Mouse (Mus musculus) kidney, postnatal 25 days (tissue): ENCODE data around the gene Wdfy3.
A peak's percentile ranks its signal among the peaks of the same experiment; 100 is the strongest.
"Not testable (repeated sequence)": the region's sequence is repeated elsewhere in the genome, so short reads cannot be mapped to it uniquely, and the experiment has no call there.

Experiments used
- DNase-seq, 2 experiments: peaks; one replicate each; pipeline ENCODE4 v3.0.0; 2021; ENCODE audit warnings: mixed read lengths in 2 of 2

Gene Wdfy3

DNA sequence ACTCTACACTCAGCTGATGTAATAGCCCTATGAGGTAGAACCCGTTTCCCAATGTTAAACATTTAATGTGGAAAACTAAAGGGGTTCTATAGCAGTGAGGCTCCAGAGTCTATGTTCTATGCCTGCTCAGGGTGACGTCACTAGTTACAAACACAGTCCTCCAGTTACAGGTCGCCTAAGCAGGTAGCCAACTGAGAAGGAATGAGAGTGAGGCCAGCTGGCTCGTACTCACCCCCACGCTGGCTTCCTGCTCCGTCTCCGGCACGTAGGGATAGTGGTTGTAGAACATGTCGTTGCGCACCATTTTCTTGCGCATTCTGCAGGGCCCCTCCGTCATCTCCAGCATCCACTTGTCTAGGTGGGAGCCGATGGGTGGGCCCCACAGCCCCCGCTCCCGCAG lies 187.5 kb downstream of the Wdfy3 start:
- DNase-seq: no peak

DNA sequence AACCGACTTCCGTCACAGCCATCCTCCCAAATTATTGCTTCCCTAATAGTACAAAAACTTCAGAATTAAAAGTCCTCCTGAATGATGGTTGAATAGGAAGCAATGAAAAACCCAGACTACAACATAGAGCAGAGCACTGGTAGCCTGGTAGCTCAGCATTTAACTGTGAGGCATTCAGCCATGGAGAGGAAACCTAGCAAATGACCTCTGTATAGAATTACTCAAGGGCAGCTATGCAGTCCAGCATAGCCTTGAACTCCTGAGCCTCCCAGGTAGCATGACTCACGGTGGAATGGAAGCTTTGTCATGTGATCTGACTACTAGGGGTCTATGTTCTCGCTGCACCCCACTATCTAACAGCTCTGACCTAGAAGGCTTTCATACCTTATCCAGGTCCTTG lies 189.8 kb downstream of the Wdfy3 start:
- no peak for DNase-seq

DNA sequence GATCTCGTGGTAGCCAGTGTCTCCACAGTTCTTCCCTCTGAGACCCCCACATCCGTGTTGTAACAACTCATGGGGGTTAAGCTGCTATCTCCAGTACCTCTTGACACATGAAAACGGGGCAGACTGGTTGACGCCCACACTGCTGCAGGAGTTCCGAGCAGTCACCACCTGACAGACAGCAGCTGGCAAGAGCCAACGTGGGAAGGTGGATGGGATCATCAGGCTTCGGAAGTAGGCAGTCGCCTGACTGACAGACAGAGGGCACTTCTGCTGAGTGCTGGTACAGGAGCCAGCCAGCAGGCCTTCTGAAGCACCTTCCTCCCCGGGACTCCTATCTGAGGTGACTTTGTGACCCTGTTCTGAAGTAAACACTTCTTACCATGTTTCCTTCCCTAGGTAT lies 191.3 kb downstream of the Wdfy3 start:
- DNase-seq: no peak

DNA sequence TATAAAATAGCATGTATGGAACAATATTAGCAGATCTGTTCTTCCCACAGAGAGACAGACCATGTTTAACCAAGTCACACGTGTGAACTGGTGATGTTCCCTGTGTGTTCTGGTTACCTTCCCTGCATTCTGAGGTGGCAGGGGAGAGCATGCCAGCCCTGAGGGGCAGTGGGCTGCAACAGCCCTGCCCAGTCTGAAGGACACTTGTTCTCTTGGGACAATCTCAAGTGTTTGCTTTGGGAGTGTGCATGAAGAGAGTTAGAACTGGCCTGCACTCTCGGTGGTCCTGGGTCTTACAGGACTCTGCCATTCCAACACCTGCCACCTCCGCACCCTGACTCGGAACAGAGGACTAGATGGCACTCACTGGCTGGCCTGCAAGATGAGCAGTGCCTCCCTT lies 193.5 kb downstream of the Wdfy3 start:
- no peak for DNase-seq

DNA sequence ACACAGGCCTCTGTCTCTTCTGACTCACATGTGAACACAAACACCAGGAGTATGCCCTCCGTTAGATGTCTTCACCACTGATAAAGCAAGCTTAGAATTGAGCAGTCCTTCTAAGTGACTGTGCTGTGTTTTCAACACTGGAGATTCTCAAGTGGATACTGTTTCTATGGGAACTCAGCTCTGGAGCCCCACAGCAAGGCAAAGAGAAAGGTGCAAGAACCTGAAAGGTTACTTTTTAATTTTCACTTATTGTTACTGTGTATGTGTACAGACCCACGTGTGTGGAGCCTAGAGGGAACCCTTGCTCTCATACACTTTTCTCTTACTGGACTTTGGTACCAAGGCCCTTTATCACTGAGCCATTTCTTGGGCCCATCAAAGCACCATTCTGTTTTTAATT lies 203.0 kb downstream of the Wdfy3 start:
- DNase-seq: no peak

DNA sequence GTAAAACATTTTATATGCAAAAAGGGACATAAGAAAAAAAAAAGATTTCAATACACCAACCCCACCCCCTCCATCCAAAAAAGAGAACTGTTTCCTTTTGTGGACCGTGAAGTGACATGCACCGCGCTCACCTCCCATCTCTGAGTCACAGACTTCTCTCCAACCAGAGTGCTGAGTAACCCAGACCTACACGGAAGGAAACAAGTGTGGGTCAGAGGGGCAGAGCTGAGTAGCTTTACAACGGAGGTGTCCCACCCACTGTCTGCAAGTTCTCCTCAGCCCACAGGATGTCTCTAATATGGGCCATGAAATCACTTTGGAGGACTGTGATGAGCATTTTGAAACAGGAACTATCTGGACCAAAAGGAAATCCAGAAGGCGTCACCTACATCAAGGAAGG lies 205.8 kb downstream of the Wdfy3 start:
- DNase-seq: peak in 1 of 2 experiments; percentile 10

DNA sequence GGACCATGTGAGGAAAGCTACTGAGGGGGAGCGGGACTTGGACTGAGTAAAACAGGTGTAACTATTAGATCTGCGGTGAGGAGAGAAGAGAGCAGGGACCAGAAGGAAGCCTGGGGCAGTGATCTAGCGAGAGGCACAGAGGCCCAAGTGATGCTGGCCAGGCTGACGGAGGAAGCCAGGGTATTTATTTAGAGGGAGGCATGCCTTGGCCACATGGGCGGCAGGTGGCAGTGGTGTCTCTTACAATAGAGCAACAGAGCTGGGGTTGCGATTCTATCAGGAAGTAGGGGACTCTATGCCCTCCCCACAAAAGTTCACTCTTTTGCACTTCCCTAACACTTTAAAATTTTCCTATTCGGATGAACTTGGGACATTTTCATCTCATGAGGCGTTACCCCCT lies 207.1 kb downstream of the Wdfy3 start:
- no peak for DNase-seq

DNA sequence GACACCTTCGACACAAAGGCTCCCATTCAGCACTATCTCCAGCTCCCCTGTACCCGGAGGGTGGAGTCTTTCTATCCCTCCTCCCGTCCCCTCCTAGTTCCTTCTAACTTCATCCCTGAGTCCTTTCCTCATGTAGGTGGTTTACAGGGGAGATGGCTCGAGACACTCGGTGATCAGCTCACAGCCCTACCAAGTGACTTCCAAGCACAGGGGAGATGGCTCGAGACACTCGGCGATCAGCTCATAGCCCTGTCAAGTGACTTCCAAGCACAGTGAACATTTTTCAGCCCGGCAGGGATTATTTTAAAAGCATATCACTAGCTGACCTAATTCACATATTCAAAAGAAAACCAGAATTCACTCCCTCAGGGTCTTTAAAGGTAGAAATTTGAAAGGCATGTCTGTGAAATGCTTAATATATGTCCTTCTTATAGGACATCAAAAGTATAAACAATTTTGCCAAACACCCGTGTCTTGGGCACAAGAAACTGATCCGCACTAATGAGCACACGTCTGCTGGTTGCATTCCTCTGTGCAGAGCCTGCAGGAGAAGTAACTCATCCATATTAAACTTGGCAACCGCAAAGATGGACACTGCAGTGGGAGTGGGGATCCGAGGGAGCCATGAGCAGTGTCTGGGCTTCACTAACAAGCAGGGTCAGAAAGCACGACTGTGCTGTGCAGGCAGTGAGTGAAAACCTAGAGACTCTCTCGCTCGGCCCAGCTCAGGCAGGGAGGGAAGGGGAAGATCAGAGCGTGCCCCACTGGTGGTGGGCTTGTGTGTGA lies 207.7 kb downstream of the Wdfy3 start:
- no peak for DNase-seq

DNA sequence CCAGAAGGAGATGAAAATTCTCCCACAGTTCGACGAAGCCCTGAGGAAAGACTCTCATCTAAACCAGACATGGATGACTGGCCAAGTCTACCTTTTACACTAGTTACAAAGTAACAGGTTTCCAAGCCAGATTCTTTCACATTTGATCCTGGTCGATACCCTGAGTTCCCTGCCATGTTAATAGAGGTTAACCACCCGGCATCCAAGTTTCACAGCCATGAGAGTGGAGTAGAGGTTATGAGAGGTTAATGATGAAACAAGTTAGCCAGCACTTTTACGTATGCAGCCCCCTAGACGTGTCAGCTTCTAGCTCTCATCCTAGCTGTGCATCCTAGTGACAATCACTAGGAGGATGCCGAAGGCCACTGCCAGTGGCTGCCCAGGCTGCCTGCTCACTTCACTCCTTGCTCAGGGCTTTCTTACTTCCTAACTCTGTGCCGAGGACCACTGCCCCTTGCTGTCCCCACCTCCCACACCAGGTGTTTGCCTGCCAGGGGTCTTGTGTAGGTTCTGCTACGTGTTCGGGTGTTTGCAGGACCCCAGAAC lies 210.8 kb downstream of the Wdfy3 start:
- DNase-seq: no peak

DNA sequence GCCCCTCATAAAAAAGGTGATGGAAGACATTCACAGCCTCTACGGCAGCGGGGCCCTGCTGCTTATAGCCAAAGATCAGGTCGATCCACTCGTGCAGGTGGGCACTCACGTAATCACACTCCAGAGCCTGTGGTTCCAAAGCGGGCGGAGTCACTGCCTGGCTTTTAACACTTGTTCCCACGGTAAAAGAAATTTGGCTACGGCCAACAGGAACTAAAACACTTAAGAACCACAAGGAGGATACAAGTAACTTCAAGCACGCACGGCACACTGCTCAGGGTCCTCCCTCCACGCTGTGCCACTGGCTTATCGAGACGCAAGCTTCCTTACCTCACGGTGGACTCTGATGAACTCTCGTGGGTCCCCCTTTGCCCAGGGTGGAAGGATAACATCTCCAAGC lies 214.2 kb downstream of the Wdfy3 start:
- DNase-seq: no peak

DNA sequence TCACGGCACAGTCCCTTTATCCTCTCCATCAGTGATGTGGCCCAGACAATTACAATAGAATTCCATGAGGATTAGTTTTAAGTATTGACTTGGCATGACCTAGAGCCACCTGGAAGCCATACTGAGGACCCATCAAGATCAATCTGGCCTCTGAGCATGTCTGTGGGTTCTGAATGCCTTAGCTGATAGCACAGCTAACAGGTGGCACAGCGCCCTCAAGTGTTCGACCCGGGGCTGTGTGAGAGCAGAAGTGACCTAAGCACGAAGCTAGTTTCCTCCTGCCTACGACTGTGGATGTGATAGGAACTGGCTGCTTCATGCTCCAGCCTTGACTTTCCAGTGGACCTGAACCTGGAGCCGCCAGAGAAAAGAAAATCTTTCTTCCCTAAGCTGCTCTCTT lies 215.1 kb downstream of the Wdfy3 start:
- DNase-seq: no peak

DNA sequence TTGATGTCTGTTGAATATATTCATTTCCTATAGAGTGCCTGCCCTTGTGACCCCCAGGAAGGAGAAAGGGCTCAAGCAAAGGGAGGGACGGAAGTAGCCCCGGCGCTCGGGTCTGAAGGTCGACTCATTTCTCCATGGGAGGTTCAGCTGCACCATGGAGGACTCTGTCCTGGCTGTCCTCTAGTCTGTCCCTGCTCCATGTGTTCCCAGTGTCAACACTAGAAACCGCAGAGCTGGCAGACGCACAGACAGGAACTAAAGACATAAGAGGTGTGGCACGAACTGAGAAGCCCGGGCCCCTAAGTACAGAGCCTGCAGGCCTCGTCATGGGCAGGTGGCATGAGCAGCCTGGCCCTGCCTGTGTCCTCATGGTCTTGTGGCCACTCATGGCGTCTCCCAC lies 215.6 kb downstream of the Wdfy3 start:
- no peak for DNase-seq

DNA sequence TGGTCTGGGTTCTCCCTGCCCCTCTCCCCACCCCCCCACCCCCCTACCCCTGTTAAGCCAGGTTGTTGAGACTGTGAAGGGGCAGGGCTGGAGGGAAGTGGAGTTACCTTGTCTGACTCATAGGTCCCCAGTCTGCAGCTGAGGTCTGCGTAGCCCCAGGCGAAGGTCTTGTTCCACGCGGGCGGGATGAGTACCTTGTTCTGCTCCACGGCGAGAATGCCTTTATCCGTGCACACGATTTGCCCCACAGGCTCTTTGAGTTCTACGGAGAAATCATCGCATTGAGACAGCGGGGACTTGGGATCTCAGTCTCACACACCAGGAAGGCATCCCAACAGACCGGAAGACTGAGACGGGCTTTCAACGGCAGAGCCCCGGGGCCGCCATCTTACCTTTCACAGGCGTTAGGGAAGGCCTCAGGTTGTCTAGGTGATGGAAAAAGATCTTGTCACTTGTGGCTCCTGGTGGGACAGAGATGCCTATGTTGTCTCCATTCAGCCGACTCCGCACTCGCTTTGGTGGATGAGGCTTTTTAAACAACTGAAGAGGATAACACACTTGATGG lies 217.5 kb downstream of the Wdfy3 start:
- DNase-seq: no peak

DNA sequence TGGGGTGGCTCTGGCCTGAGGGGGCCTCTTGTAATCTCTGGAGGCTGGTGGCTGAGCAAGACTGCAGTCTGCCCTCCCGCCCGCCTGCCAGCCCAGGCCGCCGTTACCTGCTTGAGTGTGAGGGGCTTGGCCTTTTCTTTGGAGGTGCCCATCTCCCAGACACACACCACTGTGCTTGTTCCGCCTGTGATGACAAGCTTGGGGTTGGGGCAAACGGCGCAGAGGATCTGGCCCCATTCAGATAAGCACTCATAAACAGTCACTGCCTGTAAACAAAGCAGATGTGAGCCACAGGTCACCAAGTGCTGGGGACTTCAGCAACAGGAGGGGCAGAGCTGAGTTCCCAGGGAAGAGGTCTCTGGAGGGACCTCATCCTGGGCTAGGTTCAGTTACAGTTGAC lies 218.6 kb downstream of the Wdfy3 start:
- no peak for DNase-seq

DNA sequence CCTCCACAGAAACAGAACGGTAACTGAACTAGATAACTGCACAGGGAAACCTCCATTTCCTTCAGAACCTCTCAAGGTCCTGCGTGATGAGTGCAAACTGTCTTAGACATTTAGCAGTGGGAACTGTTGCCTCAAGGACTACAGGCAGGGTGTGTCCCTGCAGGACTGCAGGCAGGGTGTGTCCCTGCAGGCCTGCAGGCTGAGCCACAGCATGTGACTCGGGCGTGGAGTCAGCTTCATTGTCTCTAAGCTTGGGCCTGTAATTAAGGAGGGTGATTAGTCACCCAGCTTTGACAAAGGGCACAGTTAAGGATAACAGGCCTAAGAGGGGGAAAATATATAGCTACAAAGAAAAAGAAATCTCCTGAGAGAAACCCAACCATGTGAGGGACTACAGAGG lies 222.0 kb downstream of the Wdfy3 start:
- no peak for DNase-seq

DNA sequence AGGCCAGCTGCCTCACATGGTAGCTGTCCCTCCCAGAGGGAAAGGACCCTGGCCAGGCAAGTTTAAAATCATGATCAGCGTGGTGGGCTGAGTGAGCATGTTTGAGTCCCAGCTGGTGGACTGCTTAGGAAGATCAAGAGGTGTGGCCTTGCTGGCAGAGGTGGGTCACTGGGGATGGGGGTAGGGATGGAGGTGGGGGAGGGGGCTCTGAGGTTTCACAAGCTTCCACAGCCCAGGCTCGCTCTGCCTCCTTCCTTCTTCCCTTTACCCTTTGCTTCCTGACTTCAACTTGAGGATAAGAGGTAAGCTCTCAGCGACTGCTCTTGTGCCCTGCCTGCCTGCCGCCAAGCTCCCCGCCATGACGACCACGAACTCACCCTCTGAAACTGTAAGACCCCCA lies 222.4 kb downstream of the Wdfy3 start:
- DNase-seq: no peak

DNA sequence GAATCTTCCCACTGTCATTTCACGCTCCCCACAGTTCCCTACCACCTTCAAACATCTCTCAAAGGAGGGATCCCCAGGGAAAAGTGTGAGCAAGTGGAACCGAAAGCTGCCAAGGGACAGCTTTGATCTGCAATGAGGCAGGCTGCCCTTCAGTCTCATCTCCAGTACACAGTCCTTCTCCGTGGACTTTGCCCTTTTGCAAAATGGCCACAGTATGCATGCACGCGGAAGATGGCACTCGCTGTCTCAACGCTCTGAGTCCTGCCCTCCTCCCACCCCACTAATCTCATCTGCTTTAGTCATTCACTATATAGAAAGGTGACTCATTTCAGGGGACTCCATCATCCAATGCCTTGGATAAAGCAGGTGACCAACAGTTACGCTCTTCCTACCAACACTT lies 223.8 kb downstream of the Wdfy3 start:
- DNase-seq: peak in 1 of 2 experiments; percentile 37

DNA sequence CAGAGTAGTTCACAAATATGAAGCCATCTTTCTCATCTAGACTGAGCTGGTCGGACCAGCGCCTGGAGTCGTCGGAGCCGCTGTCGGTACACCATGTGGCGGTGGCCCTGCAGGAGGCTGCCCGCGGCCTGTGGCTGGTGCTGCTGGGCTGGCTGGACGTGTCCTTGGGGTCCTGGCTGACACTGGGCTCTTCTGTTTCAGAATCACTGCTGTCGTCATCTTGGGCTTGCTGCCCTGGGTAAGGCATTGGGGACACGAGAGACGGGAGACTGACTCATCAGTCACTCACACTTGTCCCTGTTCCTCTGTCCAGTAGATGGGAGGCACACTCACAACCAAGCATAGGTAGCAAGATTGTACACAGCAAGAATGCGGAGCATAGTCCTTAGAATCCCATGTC lies 224.7 kb downstream of the Wdfy3 start:
- peak in 1 of 2 experiments; percentile 36 for DNase-seq

DNA sequence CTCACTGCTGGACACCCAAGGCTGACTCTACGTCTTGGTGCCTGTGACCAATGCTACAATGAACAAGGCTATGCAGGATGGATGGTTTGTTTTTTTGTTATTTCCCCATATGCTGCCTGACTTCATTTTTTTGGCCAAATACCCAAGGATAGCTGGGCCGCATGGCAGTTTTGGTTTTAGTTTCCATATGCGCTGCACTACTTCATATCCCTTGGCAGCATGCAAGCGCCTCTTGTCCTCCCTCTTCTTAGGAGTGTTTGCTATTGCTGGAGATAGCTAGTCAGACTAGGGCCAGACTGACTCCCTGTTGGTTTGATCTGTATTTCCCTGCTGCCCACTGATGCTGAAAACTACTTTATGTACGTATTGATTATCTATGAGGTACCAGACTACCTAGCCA lies 229.2 kb downstream of the Wdfy3 start:
- no peak for DNase-seq

DNA sequence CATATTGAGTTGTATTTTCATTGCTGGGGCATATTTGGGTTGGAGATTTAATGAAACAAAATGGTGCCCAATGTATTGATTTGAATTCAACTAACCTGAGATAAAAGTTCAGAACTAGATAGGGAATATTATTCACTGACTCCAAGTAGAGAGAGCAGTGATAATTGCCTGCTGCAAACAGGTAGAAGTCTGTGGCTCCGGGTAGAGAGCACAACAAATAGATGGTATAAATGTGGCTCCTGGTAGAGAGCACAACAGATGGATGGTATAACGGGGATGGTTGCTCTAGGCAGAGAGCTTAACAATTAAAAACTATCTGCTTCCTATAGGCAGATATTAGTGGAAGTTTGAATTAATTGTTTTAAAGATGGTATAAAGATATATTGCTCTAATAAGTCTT lies 232.1 kb downstream of the Wdfy3 start:
- DNase-seq: not testable (repeated sequence)

DNA sequence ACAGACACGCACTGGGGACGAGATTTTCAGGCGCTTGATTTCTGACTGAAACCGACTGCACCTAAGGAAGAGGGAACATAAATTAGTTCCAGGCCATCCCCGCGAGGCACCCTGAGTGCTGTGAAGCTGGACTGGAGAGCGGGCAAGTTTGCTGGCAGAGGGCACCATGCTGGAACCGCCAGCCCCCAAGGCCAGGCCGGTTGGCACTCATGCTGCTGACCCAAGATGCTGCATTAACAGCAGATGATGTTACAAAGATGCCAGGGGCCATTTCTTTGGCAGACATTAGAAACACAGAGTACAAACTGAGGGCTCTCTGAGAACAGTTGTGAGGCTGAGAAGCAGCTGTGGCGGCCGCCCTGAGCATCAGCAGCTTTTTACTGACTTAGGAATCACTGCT lies 233.5 kb downstream of the Wdfy3 start:
- DNase-seq: no peak

DNA sequence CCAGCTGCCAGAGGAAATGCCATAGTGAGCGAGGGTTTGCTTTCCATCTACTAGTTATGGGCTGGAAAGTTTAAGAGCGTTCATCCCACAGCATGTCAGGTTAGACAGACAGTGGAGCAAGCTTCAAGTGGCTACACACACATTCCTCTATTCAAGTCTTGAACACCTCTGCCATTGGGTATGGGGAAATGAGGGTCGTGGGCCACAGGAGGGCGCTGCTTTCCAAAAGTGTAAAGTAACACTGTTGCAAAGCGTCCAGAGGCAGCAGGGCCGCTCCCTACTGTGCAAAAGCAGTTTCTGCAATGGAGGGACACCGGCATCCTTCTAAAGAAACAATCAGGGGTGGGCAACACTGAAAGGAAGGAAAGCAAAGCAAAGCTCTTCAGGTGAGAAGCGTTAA lies 235.8 kb downstream of the Wdfy3 start:
- DNase-seq: peak in 1 of 2 experiments; percentile 28

DNA sequence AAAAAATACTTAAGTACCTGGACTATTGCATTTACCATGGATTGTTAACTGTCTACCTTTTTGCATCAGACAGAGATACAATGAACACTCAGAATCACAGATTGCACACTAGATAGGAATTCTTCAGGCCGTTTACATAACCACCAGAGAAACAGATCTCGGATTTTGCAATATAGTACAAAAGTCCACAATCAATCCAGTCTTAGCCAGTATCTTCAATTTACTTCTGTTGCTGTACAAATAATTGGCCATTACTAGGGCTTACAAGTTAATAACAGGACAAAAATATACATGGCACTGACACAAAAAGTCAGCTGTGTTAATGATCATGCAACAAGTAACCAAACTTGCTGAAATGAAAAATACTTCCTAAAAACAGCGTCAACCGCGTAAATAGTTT lies 236.7 kb downstream of the Wdfy3 start:
- no peak for DNase-seq

DNA sequence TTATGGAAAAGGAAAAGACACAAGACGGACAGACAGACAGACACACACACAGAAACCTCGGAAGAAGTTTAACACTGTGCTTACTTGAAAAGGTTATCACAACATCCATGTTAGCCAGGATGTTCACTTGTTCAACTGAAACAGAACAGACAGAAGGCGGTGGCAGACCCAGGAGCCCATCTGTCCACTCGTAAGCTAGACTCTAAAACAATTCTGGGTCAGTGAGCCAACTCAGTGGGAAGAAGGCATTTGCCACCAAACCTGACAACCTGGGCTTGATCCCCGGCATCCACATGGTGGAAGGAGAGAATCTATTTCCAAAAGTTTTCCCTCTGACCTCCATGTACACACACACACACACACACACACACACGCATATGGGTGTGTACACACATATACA lies 237.7 kb downstream of the Wdfy3 start:
- DNase-seq: no peak

DNA sequence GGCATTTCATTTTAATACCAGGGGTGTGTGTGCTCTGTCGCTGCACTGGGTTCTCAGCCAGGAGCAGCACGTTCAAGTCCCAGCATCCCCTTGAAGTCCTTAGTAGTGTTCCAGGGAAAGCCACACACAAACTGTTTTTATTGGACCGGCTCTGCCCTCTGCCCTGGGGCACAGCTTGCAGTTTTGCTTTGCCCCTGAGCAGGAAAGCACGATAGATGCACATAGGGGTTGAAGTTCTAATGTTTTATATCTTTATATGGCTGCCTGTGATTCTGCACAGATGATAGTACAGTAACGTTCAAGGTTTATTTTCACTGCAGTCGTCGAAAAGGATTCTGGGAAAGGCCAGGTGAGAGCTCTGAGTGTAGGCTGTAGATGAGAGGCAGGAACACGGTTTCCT lies 239.5 kb downstream of the Wdfy3 start:
- no peak for DNase-seq
